Mouse (Mus musculus): ENCODE data around the gene Pimreg.

Gene Pimreg

GRCm38 (mm10) chr11:72060416-72060815 lies 18.6 kb downstream of the Pimreg start:
- in situ Hi-C loops (cut with MboI, MseI) = no loop called here

GRCm38 (mm10) chr11:72061093-72061620 lies 19.3 kb downstream of the Pimreg start:
- in situ Hi-C loops (cut with MboI, MseI) = no loop called here

GRCm38 (mm10) chr11:72064414-72064813 lies 22.6 kb downstream of the Pimreg start:
- in situ Hi-C loops (cut with MboI, MseI) = no loop called here

- in situ Hi-C loops (cut with MboI, MseI) = no loop called here
Observed at GRCm38 (mm10) chr11:72065103-72065502, 23.3 kb downstream of the Pimreg start.

- in situ Hi-C loops (cut with MboI, MseI) = no loop called here
Observed at GRCm38 (mm10) chr11:72066330-72066729, 24.5 kb downstream of the Pimreg start.

- in situ Hi-C loops (cut with MboI, MseI) = no loop called here
Observed at GRCm38 (mm10) chr11:72067326-72067725, 25.5 kb downstream of the Pimreg start.

- in situ Hi-C loops (cut with MboI, MseI) = no loop called here
Observed at GRCm38 (mm10) chr11:72068026-72068425, 26.2 kb downstream of the Pimreg start.

GRCm38 (mm10) chr11:72070733-72071132 lies 28.9 kb downstream of the Pimreg start:
- in situ Hi-C loops (cut with MboI, MseI) = no loop called here

- in situ Hi-C loops (cut with MboI, MseI) = no loop called here
Observed at GRCm38 (mm10) chr11:72072331-72072905, 30.6 kb downstream of the Pimreg start.

- in situ Hi-C loops (cut with MboI, MseI) = no loop called here
Observed at GRCm38 (mm10) chr11:72074230-72074629, 32.4 kb downstream of the Pimreg start.

GRCm38 (mm10) chr11:72078056-72078455 lies 36.2 kb downstream of the Pimreg start:
- in situ Hi-C loops (cut with MboI, MseI) = no loop called here

- in situ Hi-C loops (cut with MboI, MseI) = no loop called here
Observed at GRCm38 (mm10) chr11:72078647-72079046, 36.8 kb downstream of the Pimreg start.

GRCm38 (mm10) chr11:72080461-72080860 lies 38.6 kb downstream of the Pimreg start:
- in situ Hi-C loops (cut with MboI, MseI) = no loop called here

- in situ Hi-C loops (cut with MboI, MseI) = no loop called here
Observed at GRCm38 (mm10) chr11:72082601-72083000, 40.8 kb downstream of the Pimreg start.

GRCm38 (mm10) chr11:72084337-72084736 lies 42.5 kb downstream of the Pimreg start:
- in situ Hi-C loops (cut with MboI, MseI) = no loop called here

GRCm38 (mm10) chr11:72086251-72087046 lies 44.6 kb downstream of the Pimreg start:
- in situ Hi-C loops (cut with MboI, MseI) = no loop called here

GRCm38 (mm10) chr11:72092390-72092789 lies 50.6 kb downstream of the Pimreg start:
- in situ Hi-C loops (cut with MboI, MseI) = no loop called here

- in situ Hi-C loops (cut with MboI, MseI) = no loop called here
Observed at GRCm38 (mm10) chr11:72094442-72094841, 52.6 kb downstream of the Pimreg start.

GRCm38 (mm10) chr11:72095994-72096393 lies 54.2 kb downstream of the Pimreg start:
- in situ Hi-C loops (cut with MboI, MseI) = no loop called here
